Mouse (Mus musculus) lung, postnatal 10 days (tissue): Measurements from ENCODE around the gene Cmc1.
"Not testable (repeated sequence)": the region's sequence is repeated elsewhere in the genome, so short reads cannot be mapped to it uniquely, and the experiment has no call there.

Source experiments
- DNase-seq: peaks from one replicate; pipeline ENCODE4 v3.0.0; 2021

Gene Cmc1

DNA sequence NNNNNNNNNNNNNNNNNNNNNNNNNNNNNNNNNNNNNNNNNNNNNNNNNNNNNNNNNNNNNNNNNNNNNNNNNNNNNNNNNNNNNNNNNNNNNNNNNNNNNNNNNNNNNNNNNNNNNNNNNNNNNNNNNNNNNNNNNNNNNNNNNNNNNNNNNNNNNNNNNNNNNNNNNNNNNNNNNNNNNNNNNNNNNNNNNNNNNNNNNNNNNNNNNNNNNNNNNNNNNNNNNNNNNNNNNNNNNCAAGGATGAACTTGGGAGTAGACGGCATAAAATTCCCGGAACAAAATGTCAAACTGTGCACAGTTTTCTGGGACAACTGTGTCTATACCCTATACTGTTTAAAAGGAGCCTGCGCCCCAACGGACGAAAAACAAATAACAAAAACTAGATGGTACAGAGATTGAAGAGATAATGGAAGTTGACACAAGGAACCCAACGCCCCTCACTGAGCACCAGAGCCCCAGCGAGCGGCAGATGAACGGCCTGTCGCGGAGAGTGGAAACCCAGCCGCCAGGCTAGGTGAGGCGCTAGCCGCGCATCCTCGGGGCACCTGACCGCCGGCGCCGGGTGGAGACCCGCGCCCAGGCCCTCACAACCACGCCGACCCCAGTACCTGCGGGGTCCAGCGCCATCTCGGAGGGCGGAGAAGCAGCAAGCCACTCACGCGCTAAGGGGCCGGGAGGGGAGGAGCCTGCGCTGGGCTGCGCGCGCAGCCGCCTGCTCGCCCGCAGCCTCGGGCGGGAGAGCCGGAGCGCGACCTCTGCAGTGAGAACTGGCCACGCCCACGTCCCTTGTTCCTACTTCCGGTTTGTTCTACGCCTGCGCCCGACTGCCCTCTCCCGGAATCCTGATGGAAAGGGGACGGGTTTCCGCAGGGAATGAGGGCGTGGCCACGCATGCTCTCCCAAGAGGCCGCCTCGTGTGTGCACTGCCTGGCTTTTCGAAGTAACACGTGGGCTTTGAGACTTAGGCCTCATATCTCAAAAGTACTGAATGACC is at the start of gene Cmc1:
Gene Cmc1, minus strand, starts transcription at position 771 of the 996 bp plus-strand sequence.
- DNase-seq = peak; percentile 99

- no peak for DNase-seq
Measured at GRCm38 (mm10) chr9:118198557-118198956, 48.6 kb upstream of the Cmc1 start.

DNA sequence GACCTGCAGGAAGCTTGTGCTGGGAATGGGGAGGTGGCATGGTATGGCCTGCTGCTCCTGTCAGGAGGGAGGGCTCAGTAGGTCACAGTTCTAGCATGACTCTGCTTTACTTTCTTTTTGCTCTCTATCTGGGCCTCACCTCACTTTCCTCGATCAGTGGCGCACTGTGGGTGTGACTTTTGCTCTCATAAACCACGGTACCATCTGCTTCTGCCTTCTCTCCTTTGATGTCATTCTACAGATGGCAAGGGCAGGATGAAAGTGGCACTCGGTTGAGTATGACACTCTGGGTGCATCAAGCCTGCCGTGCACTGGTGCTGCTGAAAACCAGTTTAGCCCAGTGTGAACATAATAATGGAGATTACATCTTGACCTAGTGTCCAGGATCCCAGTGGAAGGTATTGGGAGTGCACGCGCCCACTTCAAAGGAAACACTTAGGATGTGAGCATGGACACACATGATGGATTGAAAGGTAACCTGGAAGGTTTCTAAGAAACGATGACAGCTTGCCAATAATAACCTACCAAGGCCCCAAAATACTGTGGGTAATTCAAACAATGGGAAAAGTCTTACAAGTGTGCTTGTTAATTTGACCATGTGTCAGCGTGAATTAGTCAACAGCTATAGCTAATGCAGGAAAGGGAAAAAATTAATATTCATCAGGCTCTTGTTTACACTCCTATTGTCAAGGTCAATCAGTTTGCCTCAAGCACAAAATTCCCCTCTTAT is 46.8 kb upstream of the Cmc1 start:
- DNase-seq = no peak

DNA sequence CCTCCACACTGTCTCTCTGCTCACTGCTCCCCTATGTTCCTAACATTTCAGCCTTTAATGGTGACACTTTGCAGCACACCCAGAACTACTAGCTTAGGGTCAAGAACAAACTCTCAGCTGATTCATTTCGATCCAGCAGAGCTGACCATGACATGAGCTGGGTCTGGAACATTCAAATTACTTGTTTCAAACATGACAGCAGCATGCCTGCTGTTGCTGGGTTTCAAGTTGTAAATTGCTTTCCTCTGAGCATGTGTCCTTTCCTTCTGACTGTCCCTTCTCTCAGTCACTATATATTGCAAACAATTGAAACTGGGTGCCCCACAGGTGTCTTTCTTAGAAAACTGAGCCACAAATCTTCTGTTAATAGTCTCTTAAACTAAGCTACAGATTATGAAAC is 43.3 kb upstream of the Cmc1 start:
- DNase-seq = no peak

- DNase-seq = no peak
Measured at GRCm38 (mm10) chr9:118191276-118191675, 41.3 kb upstream of the Cmc1 start.

DNA sequence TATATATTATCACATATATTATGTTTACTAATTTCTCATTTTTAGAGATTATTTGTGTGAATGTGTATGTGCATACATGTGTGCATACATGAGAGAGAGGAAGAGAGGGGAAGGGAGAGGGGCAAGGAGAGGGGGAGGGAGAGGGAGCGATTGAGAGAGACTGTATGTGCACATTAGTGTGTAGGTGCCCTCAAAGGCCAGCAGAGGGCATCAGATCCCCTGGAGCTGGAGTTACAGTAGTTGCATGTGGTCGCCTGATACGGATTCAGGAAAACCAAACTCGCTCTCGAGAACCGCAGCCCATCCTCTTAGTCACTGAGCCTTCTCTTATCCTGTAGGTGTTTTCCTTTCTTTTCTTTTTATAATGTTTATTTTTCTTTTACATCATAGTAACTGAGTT is 38.4 kb upstream of the Cmc1 start:
- no peak for DNase-seq

DNA sequence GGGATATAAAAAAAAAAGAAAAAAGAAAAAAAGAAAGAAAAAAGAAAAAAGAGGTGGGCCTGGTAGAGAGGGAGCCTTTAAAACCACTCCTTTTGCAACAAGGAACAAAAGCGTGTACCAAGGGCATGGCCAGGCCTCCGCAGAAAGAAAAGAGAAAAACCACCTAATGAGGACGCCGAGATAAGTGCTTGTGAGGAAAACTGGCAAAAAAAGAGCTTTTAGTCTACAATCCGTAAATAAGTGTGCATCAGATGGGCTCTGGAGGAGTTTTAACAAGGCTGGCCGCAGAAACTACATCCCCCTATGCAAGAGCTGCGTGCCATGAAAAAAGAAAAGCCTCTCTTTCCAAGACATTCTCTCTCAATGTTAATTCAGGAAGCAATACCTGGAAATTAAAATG is 37.4 kb upstream of the Cmc1 start:
- DNase-seq = no peak

GRCm38 (mm10) chr9:118186776-118187175 is 36.8 kb upstream of the Cmc1 start:
- DNase-seq = no peak

- DNase-seq = no peak
Measured at GRCm38 (mm10) chr9:118179136-118180025, 29.4 kb upstream of the Cmc1 start.

DNA sequence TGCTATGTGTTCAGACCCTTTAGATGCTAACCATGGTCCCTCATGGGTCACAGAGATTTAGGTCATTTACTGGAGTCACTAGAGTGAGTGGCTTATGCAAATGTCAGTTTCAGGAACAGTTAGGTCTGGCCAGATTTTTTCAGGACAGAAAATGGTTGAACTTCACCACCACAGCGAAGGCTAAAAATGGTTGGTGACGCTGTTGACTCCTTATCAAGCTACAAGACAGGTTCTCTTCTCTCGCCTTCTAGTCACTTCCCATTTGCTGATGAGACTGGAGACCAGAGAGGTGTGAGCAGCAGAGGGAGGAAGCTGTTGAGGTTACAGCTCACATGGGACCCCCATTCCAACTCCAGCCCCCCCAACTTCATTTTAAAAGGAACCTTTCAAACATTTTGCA is 26.7 kb upstream of the Cmc1 start:
- no peak for DNase-seq

GRCm38 (mm10) chr9:118175411-118175810 is 25.4 kb upstream of the Cmc1 start:
- DNase-seq = no peak

DNA sequence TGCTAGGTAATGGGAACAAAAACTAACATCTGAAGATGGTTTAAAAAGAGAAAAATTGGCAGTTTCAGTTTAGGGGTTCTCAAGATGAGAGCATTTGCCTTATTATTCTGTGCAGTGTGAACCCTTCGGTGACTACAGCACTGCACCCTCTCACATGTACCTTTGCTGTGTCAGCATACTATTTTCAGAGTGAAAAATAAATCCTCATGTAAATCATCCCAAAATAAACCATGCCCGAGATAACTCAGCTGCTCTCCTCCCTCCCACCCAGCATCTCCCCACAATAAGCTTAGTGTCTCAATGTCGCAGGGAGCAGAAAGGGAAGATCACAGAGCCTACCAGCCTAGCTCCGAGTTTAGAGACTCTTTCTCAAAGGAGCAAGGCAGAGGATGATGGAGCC is 23.1 kb upstream of the Cmc1 start:
- no peak for DNase-seq

- DNase-seq = peak; percentile 29
Measured at GRCm38 (mm10) chr9:118168544-118168943, 18.6 kb upstream of the Cmc1 start.

DNA sequence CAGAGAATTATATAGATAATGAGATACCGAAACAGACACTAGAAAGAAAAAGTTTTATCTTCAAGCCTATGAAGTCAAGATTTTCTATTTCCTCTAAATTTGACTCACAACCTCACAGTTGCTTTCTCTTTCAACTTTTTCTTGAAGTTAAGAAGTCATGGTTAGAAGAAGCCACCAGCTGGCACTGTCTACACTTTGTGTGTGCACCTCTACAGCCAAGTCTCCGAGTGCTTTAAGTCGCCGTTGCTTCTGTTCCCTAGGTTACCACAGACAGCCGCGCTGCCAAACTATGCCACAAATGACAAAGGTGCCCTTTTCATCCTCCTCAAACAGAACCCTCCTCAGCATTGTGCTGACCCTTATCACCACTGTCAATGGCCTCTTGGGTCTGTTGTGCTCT is 17.6 kb upstream of the Cmc1 start:
- DNase-seq = no peak

DNA sequence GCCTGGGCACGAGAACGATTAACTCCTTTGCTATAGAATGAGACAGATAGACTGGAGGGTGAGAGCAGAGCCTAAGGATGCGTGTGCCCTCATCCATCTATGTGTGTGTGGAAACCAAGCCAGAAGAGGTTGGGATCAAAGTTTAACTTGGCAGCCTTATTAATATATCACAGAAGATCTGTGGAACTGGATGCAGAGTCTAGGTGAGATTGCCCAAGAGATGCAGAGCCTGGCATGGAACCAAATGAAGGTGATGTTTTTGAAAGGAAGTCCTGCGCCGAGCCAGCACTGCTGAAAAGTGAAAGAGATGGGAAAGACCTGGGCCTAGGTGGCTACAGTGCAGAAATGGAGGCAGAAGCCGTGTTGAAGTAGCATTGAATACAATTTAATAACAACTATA is 11.6 kb upstream of the Cmc1 start:
- no peak for DNase-seq

DNA sequence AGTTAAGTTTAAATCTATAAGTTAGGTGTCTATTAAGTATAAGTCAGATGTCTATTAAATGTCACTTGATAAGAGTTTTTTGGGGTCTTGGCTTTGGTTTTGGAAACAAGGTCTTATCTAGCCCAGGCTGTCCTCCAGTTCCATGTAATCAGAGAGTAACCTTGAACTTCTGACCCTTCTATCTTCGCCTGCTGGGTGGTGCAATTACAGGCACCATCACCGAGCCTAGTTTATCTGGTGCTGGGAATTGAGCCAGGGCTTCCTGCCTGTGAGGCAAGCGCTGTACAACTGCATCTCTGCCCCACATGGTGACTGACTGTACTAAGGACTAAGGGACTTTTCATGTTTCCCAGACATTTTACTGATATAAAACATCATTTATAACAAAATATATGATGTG is 10.0 kb upstream of the Cmc1 start:
- DNase-seq = no peak

- no peak for DNase-seq
Measured at GRCm38 (mm10) chr9:118158201-118158600, 8.2 kb upstream of the Cmc1 start.

DNA sequence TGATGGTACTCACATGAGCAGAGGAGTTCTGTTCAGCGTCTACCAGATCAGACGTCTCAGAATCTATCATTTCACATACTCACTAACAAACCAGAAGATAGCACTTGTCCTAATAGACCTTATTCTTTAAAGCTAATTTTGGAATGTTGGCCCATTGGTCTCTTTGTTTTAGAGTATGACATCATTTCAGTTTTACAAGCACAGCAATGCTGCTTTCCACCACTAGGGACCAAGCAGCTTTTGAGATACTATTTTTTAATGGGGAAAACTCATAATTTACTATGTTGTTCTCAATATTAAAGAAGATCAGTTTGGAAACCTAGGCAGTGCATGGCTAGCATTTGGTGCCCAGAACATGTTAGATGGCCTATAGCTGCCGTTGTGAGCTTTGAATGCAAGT is 7.3 kb upstream of the Cmc1 start:
- no peak for DNase-seq

- DNase-seq = no peak
Measured at GRCm38 (mm10) chr9:118154666-118155065, 4.7 kb upstream of the Cmc1 start.

DNA sequence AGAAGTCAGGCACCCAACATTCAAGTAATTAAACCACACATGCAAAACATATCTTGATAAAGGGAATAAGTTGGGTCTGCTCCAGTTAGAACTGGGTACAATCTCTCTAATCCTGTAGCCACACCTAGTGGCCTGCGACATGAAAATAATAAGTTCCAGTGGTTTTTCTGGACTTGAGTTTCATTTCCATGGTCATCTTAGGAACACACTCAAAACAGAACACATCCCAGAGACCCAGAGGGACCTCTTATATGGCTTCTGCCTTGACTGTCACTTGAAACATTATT is 1.2 kb upstream of the Cmc1 start:
- no peak for DNase-seq

- DNase-seq = no peak
Measured at GRCm38 (mm10) chr9:118150429-118151220, 648 bp upstream of the Cmc1 start.

DNA sequence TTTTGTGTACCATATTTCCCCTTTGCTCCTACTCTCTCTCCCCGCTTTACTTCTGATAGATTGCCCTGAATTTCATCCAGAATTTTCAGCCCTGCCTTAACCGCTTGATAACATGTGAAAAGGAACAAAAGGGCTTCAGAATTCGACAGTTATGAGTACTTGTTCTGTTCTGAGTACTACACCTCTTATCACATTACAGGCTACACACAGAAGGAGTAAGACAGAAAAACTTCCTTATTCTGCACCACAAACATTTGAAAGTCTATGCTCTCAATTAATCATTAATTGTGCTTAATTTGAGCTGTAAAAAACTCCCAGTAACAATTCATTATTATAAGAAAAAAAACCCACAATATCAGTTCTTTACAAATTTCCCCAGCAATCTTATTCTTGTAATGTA is 9.6 kb downstream of the Cmc1 start:
- DNase-seq = not testable (repeated sequence)

DNA sequence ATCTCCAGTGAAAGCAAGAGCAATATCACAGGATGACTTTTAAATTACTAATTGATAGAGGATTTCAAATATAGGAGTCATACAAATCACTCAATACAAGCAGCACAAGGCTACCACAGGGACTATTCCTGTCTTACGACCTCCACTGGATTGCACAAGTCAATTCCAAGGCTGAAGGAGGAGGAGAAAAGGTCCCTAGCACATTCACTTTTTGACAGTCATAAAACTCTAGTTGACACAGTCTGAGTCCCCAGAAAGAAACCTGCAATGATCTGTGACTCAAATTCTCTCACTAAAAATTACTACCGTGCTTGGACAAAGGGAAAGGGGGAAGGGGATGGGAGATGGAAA is 39.6 kb downstream of the Cmc1 start:
- DNase-seq = no peak
